Mouse (Mus musculus): ENCODE results near the gene Carm1. TPM values are rescaled to one million over a fixed set of nuclear protein-coding genes. Genes with fewer than 3 reads are reported as not detected.
"Not testable (repeated sequence)": the region's sequence is repeated elsewhere in the genome, so short reads cannot be mapped to it uniquely, and the experiment has no call there.

Gene Carm1
- polyA plus RNA-seq, 1 experiment from 2014 or later: 79.5 TPM

GRCm38 (mm10) chr9:21513466-21513865 lies 33.2 kb upstream of the Carm1 start:
- Histone ChIP-seq H3K4me3 (no peak overlapping the region), H3K27ac (no peak overlapping the region), H3K4me1 (peaks cover 12% of the 10 kb centered on the region), H3K9ac (no peak overlapping the region), H3K27me3 (no peaks in the 10 kb centered on the region), H3K36me3 (peaks cover 4% of the 10 kb centered on the region; the same call in 1 of the 2 replicates), H3K4me2 (replicated peaks) (no peak overlapping the region), H3K9me3 (no peaks in the 10 kb centered on the region)
- WGBS: 98% methylated on average over 4 of the region's 4 CpGs
- ATAC-seq (ENCODE audit: insufficient number of reproducible peaks, insufficient read depth, low FRiP score, low TSS enrichment): no peak

GRCm38 (mm10) chr9:21517947-21518495 lies 28.7 kb upstream of the Carm1 start:
- no peak overlapping the region for H3K27ac ChIP-seq
- H3K4me3 ChIP-seq: no peak overlapping the region
- ATAC-seq (ENCODE audit: insufficient number of reproducible peaks, insufficient read depth, low FRiP score, low TSS enrichment): no peak
- H3K4me2 ChIP-seq (replicated peaks): no peak overlapping the region
- H3K9me3 ChIP-seq: no peaks in the 10 kb centered on the region
- no peak overlapping the region for H3K9ac ChIP-seq
- no peaks in the 10 kb centered on the region for H3K27me3 ChIP-seq
- WGBS: 74% methylated on average over 6 of the region's 6 CpGs
- H3K36me3 ChIP-seq: 0 out of 2 replicates have a peak, but pooled peaks cover 3% of the 10 kb centered on the region
- H3K4me1 ChIP-seq: no peaks in the 10 kb centered on the region

GRCm38 (mm10) chr9:21518690-21519089 lies 28.0 kb upstream of the Carm1 start:
- not testable (repeated sequence) for H3K4me1 ChIP-seq; H3K27ac ChIP-seq; H3K4me2 ChIP-seq (replicated peaks); H3K9me3 ChIP-seq; H3K27me3 ChIP-seq; H3K4me3 ChIP-seq; ATAC-seq (ENCODE audit: insufficient number of reproducible peaks, insufficient read depth, low FRiP score, low TSS enrichment); H3K36me3 ChIP-seq; H3K9ac ChIP-seq
- WGBS: 86% methylated on average over 6 of the region's 6 CpGs

DNA sequence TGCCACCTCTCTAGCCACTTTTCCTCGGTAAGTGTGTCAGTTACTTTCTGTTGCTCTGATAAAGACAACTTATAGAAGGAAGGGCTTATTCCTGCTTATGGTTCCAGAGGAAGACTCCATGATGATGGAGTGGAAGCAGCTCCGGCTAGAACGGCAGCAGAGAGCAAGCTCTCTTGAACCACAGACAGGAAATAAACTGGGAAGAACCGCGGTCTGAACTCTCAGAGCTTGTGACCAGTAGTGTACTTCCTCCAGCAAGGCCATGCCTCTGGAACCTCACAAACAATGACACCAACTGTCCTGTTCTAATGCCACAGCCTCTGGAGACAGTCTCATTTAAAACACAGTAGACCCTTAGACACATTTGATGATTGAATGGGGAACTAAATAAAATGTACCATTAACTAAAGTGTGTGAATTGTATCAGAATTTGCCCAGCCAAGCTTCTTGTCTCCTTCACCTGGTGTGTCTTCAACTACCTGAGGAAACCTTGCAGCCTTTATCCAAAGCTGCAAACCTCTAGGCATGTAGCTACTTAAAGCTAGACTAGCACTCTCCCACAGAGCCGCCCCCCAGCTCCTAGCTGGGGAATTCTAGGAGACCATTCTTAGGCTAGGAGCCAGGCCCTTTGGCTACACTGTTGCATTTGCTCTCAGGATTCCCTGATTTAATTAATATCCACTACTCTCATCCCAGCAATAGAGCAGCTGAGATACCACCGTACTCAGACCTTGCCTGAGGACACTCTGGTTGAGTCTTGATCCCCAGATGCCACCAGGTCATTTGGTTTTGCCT lies 21.4 kb upstream of the Carm1 start:
- no peak overlapping the region for H3K4me2 ChIP-seq (replicated peaks)
- H3K9ac ChIP-seq: no peak overlapping the region
- H3K27me3 ChIP-seq: no peaks in the 10 kb centered on the region
- no peak overlapping the region for H3K4me3 ChIP-seq
- no peaks in the 10 kb centered on the region for H3K4me1 ChIP-seq
- 0 out of 2 replicates have a peak, but pooled peaks cover 3% of the 10 kb centered on the region for H3K36me3 ChIP-seq
- H3K27ac ChIP-seq: no peak overlapping the region
- 72% methylated on average over 7 of the region's 7 CpGs for WGBS
- H3K9me3 ChIP-seq: no peaks in the 10 kb centered on the region
- ATAC-seq (ENCODE audit: insufficient number of reproducible peaks, insufficient read depth, low FRiP score, low TSS enrichment): no peak

DNA sequence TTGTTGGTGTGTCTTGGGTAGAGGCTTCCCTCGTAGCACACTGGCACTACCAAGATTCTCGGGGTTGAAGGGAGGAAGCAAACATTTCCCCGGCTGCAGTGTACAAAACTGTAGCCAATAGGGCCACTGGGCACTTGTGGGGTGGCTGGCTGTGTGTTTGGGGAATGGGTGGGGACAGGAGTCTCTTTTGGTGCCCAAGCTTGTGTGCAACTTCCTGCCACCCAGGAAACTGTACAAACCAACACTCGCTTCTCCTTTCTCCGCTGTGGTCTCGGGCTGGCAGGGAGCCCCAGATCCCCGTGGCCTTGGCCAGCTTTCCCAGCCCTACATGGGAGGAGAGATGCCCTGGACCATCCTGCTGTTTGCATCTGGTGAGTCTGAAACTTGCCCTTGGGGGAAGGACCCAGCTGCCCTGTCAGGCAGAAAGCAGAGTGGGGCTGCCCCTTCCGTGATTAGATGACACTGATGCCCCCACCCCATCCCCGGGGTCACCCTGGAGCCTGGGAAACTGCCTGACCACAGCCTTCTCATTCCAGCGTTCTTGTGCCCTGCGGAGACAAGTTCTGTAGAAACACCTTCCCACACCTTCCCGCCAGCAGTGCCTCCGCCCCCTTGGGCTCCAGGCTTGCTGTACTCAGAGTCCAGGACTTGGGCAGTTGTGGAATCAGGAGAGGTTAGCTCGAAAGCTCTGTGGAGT lies 20.6 kb upstream of the Carm1 start, which contains the start of gene AB124611:
Gene AB124611, plus strand, starts transcription at position 240 of the 697 bp plus-strand sequence.
- Histone ChIP-seq H3K27me3 (no peaks in the 10 kb centered on the region), H3K9ac (no peak within 1 kb of the TSS), H3K36me3 (0 out of 2 replicates have a peak, but pooled peaks cover 3% of the 10 kb centered on the region), H3K9me3 (no peaks in the 10 kb centered on the region), H3K4me3 (no peak within 1 kb of the TSS), H3K4me1 (no peaks in the 10 kb centered on the region), H3K27ac (no peak within 1 kb of the TSS), H3K4me2 (replicated peaks) (no peak within 1 kb of the TSS)
- WGBS: 66% methylated on average over 14 of the region's 14 CpGs
- no peak for ATAC-seq (ENCODE audit: insufficient number of reproducible peaks, insufficient read depth, low FRiP score, low TSS enrichment)

DNA sequence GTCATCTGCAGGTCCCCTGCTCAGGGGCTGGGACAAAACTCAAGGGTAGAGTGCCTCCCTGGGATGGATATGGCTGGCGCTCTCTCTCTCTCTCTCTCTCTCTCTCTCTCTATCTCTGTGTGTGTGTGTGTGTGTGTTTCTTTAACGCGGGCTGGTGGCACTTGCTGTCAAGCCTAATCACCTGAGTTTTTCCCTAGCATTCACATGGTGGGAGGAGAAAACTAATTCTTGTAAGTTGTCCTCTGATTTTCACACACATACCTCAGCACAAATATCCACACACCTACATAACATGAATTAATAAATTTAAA lies 20.1 kb upstream of the Carm1 start:
- 79% methylated on average over 3 of the region's 3 CpGs for WGBS
- no peak overlapping the region for H3K9ac ChIP-seq
- H3K27ac ChIP-seq: no peak overlapping the region
- no peak overlapping the region for H3K4me3 ChIP-seq
- no peak overlapping the region for H3K4me2 ChIP-seq (replicated peaks)
- H3K9me3 ChIP-seq: no peaks in the 10 kb centered on the region
- H3K27me3 ChIP-seq: no peaks in the 10 kb centered on the region
- 0 out of 2 replicates have a peak, but pooled peaks cover 3% of the 10 kb centered on the region for H3K36me3 ChIP-seq
- H3K4me1 ChIP-seq: no peaks in the 10 kb centered on the region
- ATAC-seq (ENCODE audit: insufficient number of reproducible peaks, insufficient read depth, low FRiP score, low TSS enrichment): no peak

DNA sequence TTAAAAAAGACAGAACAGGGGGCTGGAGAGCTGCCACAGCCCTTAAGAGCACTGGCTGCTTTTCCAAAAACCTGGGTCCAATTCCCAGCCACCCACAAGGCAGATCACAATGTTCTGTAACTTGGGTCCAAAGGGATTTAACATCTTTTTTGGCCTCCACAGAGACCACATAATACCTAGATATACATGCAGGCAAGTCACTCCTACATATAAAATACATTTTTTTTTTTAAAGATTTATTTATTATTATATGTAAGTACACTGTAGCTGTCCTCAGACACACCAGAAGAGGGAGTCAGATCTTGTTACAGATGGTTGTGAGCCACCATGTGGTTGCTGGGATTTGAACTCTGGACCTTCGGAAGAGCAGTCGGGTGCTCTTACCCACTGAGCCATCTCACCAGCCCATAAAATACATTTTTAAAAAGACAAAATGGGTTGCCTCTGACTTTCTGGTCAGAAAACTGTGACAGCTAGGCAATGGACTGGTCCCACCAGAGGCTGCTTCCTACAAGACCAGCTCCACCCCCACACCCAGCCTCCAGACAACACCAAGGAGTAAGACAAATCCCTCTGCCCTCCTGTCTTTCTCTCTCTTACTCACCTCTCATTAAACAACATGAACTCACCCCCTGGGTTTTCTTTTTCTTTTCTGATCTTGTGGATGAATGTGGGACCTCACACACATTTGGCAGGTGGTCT lies 19.4 kb upstream of the Carm1 start:
- Histone ChIP-seq H3K4me3 (no peak overlapping the region), H3K9me3 (no peaks in the 10 kb centered on the region), H3K9ac (no peak overlapping the region), H3K4me1 (no peaks in the 10 kb centered on the region), H3K27ac (no peak overlapping the region), H3K27me3 (no peaks in the 10 kb centered on the region), H3K36me3 (no peaks in the 10 kb centered on the region), H3K4me2 (replicated peaks) (no peak overlapping the region)
- WGBS: 92% methylated on average over 2 of the region's 2 CpGs
- ATAC-seq (ENCODE audit: insufficient number of reproducible peaks, insufficient read depth, low FRiP score, low TSS enrichment): no peak

DNA sequence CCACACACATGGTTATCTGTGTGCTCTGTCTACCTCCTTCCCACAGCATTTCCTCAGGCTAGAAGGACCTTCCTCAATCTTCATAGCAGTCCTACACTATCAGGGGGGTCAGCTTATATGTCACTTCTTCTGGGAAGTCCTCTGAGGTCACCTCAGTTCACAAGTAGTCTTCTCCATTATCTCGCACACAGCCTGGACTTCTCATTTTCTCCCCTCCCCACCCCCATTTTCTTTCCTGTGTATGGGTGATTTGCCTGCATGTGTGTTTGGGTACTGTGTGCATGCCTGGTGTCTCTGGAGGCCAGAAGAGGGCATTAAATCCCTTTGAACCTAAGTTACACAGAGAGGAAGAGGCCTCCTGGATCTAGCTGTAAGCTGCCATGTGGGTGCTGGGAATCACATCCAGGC lies 18.8 kb upstream of the Carm1 start:
- no peaks in the 10 kb centered on the region for H3K36me3 ChIP-seq
- H3K4me1 ChIP-seq: no peaks in the 10 kb centered on the region
- no peak overlapping the region for H3K27ac ChIP-seq
- H3K4me2 ChIP-seq (replicated peaks): no peak overlapping the region
- H3K4me3 ChIP-seq: no peak overlapping the region
- no peaks in the 10 kb centered on the region for H3K9me3 ChIP-seq
- H3K9ac ChIP-seq: no peak overlapping the region
- no peak for ATAC-seq (ENCODE audit: insufficient number of reproducible peaks, insufficient read depth, low FRiP score, low TSS enrichment)
- WGBS: 62% methylated on average over 1 of the region's 1 CpGs
- H3K27me3 ChIP-seq: no peaks in the 10 kb centered on the region

GRCm38 (mm10) chr9:21536501-21536900 lies 10.2 kb upstream of the Carm1 start:
- Histone ChIP-seq H3K9me3 (no peaks in the 10 kb centered on the region), H3K36me3 (no peaks in the 10 kb centered on the region), H3K9ac (no peak overlapping the region), H3K4me1 (no peaks in the 10 kb centered on the region; the same call in 1 of the 2 replicates), H3K4me3 (no peak overlapping the region), H3K27ac (peak overlapping the region; percentile 36; the same call in 1 of the 2 replicates), H3K4me2 (replicated peaks) (no peak overlapping the region), H3K27me3 (no peaks in the 10 kb centered on the region)
- no peak for ATAC-seq (ENCODE audit: insufficient number of reproducible peaks, insufficient read depth, low FRiP score, low TSS enrichment)
- 94% methylated on average over 14 of the region's 14 CpGs for WGBS

DNA sequence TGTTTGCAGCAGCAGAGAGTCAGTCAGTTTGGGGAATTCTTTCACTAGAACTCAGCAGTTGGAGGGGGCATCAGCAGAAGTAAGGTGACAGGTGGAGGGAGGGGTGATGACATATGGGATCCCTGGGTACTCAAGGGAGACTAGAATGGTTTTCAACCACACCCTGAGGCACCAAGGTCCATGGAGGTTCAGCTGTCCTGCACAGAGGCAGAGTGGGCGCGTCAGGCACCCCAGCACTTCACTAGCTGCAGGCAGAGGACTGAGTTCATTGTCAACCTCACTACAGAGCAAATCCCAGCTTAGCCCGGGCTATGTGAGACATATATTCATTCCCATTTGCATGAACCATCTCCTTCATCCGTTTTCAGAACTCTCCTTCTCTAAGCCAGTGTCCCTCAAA lies 9.7 kb upstream of the Carm1 start:
- no peak for ATAC-seq (ENCODE audit: insufficient number of reproducible peaks, insufficient read depth, low FRiP score, low TSS enrichment)
- H3K9ac ChIP-seq: no peak overlapping the region
- H3K36me3 ChIP-seq: no peaks in the 10 kb centered on the region
- 82% methylated on average over 4 of the region's 4 CpGs for WGBS
- H3K27ac ChIP-seq: peak overlapping the region; percentile 36; the same call in 1 of the 2 replicates
- no peak overlapping the region for H3K4me3 ChIP-seq
- no peak overlapping the region for H3K4me2 ChIP-seq (replicated peaks)
- H3K4me1 ChIP-seq: no peaks in the 10 kb centered on the region; the same call in 1 of the 2 replicates
- H3K9me3 ChIP-seq: no peaks in the 10 kb centered on the region
- H3K27me3 ChIP-seq: no peaks in the 10 kb centered on the region

DNA sequence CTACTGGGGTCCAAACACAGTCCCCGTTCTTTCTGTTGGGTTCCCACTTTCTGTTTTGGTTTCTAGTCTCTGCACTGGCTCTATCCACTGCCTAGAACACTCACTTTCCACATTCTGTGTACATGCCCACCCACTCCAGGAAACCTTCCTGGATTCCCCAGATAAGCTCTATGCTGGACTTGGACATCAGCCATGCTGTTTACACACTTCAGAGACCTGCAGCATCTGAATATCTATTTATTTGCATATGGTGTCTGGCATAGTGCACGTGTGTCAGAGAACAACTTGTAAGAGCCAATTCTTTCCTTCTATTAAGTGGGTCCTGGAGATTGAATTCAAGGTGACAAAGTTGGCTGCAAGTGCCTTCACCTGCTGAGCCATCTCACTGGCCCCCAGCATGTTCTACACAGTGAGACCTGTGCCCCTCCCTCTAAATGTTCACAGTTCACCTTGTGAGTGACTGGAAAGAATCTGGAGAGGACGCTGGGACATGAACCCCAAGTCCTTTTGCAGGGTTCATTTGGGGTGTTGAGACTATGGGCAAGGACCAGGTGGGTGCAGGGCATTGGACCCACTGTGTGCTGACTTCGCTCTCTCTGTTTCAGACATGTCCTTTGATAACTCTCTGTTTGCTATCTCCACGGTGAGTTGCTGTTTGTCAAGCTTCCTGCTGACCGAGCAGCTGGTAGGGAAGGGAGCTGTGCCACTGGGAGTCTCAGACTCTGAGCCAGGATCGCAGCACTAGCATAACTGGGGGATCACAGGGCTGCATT lies 6.5 kb upstream of the Carm1 start:
- 79% methylated on average over 7 of the region's 7 CpGs for WGBS
- no peak overlapping the region for H3K4me2 ChIP-seq (replicated peaks)

More for the DNA sequence above, 6.5 kb upstream of the Carm1 start:
- peaks cover 7% of the 10 kb centered on the region for H3K4me1 ChIP-seq
- no peaks in the 10 kb centered on the region for H3K9me3 ChIP-seq
- no peak overlapping the region for H3K27ac ChIP-seq
- H3K36me3 ChIP-seq: no peaks in the 10 kb centered on the region
- no peaks in the 10 kb centered on the region for H3K27me3 ChIP-seq
- no peak overlapping the region for H3K4me3 ChIP-seq
- no peak overlapping the region for H3K9ac ChIP-seq
- ATAC-seq (ENCODE audit: insufficient number of reproducible peaks, insufficient read depth, low FRiP score, low TSS enrichment): no peak
